Mouse (Mus musculus) heart, postnatal 0 days (tissue): ENCODE measurements around the gene Zbtb32.

ENCODE experiments used
- CTCF ChIP-seq: IDR thresholded peaks from 2 replicates; pipeline ENCODE4 v1.5.1; 2016; ENCODE audit warnings: antibody characterized with exemption, control low read depth, low read depth
- EP300 ChIP-seq: IDR thresholded peaks from 2 replicates; pipeline ENCODE4 v1.6.1; 2016; ENCODE audit warnings: antibody characterized with exemption, low read depth

- TF ChIP-seq CTCF (no peak), EP300 (no peak)
These were observed 31.2 kb downstream of the Zbtb32 start for GRCm38 (mm10) chr7:30567555-30567954.
